Mouse (Mus musculus): Measurements from ENCODE around the gene Epm2aip1.

DNA sequence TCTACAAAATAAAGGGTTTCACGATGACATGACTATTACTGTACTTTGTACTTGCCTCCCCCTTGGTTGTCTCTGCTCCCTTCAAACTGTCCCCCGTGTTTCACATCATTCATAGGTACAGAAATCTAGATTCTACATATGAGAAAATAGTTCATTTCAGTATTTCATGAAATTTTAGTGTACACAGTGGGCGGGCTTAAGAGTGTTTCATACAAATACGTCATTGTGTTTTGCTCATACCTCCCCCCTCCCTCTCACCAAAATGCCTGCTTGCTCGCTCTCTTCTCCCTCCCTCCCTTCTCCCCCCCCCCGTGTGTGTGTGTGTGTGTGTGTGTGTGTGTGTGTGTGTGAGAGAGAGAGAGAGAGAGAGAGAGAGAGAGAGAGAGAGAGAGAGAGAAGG lies 41.6 kb downstream of the Epm2aip1 start:
- TF ChIP-seq POLR2A (IDR thresholded peaks at IDR 0.05; ENCODE audit: insufficient read depth, low read depth, low read length), result no peak
- no peak for TF ChIP-seq CTCF (IDR thresholded peaks at IDR 0.05; ENCODE audit: insufficient read depth, low read depth, low read length)
